Mouse (Mus musculus): ENCODE measurements around the gene Tmem145. TPM values are rescaled to one million over a fixed set of nuclear protein-coding genes. Genes with fewer than 3 reads are reported as not detected.

Tmem145 gene
- total RNA-seq, 2 experiments from 2014 or later = 23.0 to 25.0 TPM

DNA sequence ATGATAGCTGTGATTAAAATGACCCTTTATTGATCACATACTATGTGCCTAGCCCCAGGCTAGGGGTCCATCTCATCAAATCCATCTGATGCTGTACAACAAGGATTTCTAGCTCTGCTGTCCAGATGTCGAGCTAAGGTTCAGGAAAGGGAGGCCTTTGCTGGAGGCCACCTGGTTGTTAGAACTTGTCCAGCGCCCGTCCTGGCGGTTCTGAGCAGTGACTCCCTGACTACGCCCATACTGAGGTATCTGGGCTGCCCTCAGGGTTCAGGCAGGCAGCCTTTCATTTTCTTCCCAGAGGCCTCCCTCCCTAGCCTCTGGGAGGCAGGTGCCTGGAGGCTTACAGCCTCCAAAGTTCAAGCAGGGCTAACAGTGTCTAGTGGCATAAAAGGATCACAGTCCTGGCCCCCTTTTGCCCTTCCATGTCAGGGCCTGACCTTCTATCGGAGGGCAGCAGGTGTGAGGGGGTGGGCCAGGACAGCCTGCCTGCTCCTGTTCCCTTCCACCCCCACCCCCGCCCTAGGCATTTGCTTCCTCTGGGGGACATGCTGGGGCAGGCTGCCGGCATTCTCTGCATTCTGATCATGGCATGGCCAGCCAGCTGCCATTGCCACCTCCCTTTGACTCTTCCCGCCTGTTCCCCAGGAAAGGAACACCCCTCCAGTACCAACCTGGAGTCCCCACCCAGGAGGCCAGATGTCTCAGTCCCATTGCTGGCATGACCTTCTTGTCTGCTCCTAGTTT lies 30.2 kb upstream of the Tmem145 start:
- no peak for DNase-seq (ENCODE audit: low spot score in 2 of 2)

DNA sequence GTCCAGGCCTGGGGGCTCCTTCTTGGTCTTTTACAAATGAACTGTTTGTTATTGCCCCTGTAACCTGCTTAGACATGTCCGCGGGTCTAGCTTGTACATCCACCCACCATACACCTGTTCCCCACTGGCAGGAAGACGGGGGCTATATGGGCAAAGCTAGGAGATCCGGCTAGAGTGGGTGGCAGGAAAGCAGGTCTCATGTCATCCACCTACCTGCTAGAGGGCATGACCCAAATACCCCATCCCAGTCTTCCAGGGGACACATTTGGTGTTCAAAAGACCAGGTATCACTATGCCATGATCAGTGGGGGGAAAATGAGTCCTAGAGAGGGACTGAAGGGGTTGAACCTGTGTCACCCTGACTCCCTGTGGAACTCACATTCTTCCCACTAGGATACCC lies 28.5 kb upstream of the Tmem145 start:
- no peak for DNase-seq (ENCODE audit: low spot score in 2 of 2)

DNA sequence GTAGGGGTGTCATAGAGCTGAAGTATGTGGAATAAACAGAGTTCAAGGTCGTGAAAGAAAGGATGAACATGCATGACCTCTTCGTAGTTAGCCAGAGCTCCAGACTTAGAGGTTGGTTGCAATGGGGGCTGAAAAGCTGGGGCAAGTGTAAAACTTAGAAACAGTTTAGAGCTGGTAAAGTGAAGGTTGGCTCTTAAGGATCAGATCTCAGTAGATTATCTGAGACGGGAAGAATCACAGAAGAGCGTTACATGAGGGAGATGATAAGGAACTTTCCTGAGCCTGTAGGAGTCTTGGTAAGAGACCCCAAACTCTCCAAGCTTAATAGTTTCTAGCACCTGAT lies 27.9 kb upstream of the Tmem145 start:
- no peak for DNase-seq (ENCODE audit: low spot score in 2 of 2)

DNA sequence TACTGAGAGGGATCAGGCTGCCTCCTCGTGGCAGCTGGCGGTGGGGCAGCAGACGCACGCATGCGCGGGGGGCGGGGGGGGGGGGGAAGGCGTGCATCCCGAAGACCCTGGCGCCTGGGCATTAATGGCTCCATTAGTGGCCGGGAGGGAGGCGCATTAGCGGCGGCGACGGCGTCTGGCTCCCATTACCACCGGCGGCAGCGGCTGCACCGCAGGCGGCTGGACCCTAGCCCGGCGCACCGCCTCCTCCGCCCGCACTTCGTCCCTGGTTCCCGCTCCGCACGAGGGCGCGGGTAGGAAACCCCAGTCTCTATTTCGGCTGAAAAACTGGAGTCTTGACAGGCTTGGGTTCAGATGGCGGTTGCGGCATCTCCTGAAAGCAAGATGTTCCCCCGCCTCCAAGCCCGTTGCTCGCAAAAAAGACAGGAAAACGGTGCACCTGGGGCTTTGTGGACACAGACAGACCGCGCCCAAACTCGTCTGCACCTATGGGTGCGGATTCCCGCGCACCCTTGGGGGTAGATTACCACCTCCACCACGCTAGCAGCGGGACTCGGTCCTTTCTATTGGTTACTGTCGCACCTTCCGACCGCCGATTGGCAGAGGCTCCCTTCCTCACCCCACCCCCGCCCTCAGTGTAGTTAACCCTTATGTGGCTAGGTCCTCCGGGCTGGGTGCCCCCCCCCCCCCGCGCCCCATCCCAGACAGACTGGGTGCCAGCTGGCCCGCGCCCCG lies 27.4 kb upstream of the Tmem145 start:
- DNase-seq (ENCODE audit: low spot score in 2 of 2) = peak; percentile 75 to 88

DNA sequence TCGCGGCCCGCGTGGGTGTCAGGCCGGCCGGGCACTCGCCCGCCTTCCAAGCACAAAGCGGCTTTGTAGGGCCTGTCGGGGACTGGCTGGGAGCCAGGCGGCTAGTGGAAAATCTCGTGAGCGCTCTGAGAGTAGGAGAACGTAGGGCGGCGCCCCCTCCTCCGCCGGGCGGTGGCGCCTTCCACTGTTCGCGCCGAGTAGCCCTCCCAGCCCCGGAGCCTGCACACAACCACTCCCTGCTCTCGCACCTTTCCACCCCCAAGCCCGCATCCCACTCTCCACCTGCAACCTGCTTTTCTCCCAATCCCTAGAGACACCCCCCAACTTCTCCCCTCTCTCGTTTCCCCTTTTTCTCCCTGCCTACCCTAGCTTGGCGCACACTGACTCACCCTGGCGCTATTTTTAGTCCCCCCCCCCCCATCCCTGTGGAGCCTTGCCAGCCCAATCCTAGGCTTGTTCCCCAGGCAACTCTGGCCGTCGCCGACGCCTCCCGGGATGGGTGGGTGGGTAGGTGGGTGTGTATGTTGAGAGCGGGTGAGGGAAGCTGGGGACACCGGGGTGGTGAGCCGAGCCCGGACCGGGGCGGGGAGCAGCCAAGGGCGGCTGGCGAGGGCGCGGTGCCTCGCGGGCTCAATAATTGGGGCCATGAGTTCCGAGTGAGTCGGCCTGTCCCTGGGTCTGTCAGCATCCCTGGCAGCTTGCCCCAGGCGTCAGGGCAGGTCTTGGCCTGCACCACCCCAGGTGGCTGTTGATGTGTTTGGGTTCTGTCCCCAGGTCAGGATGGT lies 26.6 kb upstream of the Tmem145 start:
- peak; percentile 82 to 94 for DNase-seq (ENCODE audit: low spot score in 2 of 2)

DNA sequence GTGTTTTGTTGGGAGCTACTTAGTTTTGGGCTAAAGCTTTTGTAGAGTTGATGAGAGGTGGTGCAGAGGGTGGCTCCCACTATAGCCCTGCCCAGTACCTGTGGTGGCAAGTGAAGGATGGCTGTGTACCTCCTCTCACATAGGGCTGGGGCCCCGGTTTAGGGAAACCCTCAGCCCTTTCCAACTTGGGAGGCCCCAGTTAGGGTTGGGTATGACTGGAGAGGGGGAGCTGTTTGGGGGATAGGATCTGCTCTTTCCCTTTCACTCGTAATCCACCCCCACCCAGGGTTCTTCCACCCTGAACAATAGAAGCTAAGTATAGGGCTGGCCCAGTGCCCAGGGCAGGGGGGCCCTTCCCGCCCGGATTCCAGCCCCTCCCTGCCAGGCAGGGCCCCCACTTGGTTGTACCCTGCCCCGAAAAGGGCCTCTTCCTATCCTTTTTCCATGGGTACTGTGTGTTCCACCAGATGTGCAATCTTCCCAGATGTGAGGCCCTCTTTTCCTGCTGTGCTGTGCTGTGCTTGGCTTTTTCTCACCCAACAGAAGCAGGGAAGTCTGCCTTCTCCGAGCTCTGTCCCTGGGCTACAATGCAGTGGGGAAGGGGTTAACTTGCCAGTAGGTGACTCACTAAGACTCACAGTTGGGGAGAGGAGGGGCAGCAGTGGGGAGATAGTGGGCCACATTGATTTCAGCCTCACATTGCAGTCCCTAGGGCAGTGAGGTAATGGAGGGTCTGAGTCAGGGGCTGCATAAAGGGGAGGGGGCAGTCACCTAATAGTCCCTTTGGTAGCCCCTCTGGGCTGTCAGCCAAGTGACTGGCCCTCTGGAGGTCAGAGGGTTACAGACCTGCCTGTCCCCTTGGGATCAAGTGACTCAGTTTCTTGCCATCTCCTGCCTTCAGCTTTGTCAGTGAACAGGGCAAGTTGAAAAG lies 25.8 kb upstream of the Tmem145 start:
- DNase-seq (ENCODE audit: low spot score in 2 of 2) = no peak

DNA sequence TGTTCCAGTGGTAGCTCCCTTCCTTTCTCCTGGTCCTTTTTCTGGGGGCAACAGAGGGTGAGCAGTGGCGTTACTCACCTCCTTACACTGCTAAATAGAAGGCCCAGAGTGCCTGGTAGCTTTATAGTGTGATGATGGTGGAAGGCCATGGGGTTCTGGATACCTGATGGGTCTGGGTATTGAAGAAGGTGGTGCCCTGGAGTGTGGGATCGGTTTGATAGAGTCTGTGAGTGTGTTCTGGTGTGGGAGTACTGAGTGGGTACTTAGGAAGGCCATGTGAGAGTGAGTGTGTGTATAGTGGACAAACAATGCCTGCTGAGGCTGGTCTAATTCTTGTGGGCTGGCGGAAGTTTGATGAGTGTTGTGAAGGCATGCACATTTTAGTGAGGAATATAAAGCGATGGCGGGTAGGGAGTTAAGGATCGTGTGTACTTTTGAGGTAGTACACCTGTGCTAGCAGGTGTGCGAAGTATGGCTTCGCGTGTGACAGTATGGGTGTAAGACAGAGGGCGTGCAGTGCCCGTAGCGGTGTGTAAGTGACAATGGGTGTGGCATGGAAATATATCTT lies 24.7 kb upstream of the Tmem145 start:
- DNase-seq (ENCODE audit: low spot score in 2 of 2) = no peak

DNA sequence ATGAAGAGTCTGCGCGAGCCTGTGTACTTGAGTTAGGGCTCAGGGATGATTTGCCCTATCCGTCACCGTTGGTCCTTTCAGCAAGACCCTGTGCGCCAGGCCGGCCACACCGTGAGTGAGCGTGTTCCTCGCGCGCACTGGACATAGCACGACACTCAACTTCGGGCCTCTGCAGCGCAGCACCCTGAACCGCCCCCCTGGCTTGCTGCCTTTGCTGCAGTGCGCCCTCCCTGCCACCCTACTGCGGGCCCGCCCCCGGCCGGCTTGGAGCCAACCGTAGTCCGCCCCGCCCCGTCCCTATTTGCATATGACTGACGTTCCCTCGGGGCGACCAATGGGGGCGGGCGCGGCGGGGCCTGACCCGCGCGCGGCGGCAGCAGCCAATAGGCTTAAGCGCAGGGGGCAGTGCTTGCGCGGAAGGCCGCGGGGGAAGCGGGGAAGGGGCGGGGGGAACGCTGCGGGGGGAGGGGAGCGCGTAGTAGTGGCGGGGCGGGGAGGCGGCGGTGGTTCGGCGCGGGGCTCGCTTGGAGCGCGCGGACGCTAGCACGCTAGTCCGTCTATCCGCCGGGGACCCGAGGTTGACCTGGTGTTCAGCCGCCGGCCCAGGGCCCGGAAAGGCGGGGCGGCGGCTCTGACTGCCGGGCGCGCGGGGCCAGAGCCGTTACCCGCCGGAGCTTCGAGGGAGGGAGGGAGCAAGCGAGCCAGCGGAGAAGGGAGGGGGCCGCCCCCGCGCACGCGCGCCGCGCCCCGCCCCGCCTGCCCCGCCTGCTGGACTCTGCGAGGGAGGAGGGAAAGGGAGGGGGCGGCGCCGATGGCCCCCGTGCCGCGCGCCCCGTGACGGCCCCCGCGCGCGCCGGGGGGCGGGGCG lies 23.9 kb upstream of the Tmem145 start:
- peak; percentile 94 to 98 for DNase-seq (ENCODE audit: low spot score in 2 of 2)

DNA sequence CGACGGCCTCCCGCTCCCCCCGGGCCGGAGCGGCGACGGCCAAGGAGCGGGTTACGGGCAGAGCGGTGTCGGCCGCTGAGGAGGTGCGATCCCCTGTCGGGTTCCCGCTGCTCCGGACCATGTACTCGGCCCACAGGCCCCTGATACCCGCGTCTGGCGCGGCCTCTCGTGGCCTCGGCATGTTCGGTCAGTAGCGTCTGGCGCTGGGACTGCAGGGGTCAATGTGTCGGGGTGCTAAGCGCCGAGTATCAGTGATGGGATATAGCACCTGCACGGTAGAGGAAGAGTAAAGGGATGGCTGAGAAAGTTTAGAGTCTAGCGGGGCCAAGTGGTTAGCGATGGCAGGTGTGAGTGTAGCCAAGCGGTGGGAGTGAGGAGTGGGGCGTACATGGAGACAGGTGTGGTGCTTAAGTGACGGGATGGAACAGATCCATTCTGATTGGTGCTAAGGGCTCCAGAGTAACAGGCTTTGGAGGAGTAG lies 23.1 kb upstream of the Tmem145 start:
- DNase-seq (ENCODE audit: low spot score in 2 of 2) = no peak

DNA sequence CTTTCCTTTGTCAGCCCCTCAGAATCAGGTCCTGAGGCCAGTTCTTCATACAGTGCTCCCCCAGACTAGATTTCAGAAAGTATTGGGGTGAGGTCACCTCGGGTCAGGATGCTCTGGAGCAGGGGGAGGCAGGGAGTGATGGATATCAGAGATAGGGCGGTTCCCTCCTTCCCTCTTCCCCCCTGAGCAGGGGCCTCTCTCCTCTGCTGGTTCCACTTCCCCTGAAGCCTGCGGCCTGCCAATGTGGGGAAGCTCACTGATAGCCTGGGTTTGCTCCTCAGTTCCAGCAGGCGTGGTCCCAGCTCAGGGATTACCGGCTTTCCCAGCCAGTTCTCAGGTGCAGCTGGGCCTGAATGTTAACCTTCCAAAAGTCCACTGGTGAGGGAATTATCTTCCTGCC lies 22.3 kb upstream of the Tmem145 start:
- DNase-seq (ENCODE audit: low spot score in 2 of 2) = no peak

DNA sequence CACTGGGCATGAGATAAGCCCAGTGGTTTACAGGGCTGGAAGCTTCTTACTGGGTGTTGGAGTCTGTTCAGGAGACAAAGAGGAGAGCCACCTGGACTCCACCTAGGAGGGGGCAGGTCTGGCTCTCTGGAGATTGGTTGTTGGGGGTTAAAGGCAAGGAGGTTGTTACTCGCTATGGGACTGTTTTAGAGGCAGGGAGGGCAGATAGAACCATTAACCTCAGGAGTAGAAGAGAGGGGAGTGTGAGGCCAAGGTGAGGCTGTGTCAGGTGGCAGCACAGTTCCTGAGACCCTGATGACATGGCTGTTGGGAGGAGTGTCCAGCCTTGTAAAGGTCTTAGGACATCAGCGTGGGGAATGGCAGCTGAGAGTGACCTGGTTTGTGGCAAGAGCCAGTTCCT lies 21.7 kb upstream of the Tmem145 start:
- no peak for DNase-seq (ENCODE audit: low spot score in 2 of 2)

DNA sequence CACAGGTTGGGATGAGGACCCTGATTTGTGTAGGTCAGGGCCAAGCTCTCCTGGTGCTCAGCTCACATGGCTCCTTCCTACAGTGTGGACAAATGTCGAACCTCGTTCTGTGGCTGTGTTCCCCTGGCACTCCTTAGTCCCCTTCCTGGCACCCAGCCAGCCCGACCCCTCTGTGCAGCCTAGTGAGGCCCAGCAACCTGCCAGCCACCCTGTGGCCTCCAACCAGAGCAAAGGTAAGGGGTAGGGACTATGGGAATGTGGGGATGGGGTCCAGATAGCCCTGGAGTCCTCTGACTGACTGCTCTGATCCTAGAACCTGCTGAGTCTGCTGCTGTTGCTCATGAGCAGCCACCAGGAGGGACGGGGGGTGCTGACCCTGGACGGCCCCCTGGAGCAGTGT lies 21.1 kb upstream of the Tmem145 start:
- DNase-seq (ENCODE audit: low spot score in 2 of 2) = no peak

DNA sequence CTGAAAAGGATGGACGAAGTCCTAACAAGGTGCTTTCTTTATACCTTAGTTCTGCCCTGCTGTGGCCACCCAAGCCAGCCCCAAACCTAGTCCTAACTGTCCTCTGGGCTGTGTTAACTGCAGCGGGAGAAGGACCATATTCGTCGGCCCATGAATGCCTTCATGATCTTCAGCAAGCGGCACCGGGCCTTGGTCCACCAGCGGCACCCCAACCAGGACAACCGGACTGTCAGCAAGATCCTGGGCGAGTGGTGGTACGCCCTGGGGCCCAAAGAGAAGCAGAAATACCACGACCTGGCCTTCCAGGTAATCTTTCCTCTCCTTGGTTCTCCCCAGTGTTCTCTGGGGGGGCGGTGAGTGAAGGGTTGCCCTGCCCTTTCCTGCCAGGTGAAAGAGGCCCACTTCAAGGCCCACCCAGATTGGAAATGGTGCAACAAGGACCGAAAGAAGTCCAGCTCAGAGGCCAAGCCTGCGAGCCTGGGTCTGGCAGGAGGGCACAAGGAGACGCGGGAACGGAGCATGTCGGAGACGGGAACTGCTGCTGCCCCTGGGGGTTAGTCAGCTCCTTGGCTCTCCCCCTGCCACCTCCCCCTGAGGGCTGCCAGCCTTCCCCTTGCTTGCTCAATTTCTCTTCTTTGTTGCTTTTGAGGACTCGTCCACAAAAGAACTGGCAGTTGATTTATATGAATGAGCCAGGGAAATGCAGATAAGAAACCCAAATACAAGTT lies 20.2 kb upstream of the Tmem145 start:
- no peak for DNase-seq (ENCODE audit: low spot score in 2 of 2)

DNA sequence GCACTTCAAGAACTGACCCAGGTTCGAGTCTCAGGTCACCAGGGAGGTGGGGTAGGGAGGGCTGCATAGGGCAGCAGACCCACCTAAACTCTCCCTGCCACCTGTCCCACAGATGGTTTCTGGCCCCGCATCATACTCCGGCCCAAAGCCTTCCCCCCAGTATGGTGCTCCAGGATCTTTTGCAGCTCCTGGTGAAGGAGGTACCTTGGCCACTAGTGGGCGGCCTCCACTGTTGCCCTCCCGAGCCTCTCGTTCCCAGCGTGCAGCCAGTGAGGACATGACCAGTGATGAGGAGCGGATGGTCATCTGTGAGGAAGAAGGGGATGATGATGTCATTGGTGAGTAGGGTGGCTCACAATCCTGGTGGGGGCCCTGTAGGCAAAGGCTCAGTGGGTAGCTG lies 18.9 kb upstream of the Tmem145 start:
- no peak for DNase-seq (ENCODE audit: low spot score in 2 of 2)

DNA sequence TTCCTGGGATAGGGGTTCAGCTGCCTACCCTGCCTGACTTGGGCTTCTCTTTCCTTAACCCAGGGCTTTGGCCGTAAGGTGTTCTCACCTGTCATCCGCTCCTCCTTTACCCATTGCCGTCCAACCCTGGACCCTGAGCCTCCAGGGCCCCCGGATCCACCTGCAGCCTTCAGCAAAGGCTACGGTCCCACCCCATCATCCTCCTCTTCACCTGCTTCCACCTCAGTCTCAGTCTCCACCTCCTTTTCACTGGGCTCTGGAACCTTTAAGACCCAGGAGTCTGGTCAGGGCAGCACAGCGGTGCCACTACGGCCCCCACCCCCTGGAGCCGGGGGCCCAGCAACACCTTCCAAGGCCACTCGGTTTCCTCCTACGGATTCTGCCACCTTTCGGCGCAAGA lies 17.9 kb upstream of the Tmem145 start:
- no peak for DNase-seq (ENCODE audit: low spot score in 2 of 2)

DNA sequence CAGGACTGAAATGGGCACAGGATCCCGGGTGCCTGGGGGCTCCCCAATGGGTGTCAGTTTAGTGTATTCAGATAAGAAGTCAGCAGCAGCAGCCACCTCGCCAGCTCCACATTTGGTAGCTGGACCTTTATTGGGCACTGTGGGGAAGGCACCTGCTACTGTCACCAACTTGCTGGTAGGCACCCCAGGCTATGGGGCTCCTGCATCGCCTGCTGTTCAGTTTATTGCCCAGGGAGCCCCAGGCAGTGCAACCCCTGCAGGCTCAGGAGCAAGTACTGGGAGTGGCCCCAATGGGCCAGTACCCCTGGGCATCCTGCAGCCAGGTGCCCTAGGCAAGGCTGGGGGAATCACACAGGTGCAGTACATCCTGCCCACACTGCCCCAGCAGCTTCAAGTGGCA lies 17.2 kb upstream of the Tmem145 start:
- DNase-seq (ENCODE audit: low spot score in 2 of 2) = no peak

DNA sequence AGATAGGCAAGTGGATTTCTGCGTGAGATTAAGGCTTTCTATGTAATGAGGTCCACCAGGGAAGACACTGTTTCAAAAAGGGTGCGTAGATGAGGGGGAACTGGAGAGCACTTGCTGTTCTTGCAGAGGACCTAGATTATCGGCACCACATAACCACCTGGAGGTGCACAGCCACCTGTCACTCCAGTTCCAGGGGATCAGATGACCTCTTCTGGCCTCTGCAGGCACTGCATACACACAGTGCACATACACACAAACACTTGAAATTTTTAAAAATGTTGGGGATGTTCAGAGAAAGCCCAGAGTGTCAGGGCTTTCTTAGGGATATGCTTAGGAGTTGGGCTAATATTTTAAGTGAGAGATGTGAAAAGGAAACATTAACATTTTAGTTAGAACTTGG lies 16.0 kb upstream of the Tmem145 start:
- DNase-seq (ENCODE audit: low spot score in 2 of 2) = no peak

DNA sequence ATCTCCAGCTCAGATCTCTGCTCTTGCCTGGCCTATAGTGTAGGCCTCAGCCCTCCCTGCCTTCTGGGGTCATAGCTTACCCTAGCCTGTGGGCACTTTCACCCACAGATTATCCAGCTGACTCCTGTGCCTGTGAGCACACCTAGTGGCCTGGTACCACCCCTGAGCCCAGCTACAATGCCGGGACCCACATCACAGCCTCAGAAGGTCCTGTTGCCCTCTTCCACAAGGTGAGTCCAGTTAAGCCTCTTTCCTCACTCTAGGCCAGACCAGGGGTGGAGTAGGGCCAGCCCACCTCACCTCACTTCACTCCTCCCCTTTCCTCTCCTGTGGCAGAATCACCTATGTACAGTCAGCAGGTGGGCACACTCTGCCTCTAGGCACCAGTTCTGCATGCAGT lies 15.4 kb upstream of the Tmem145 start:
- DNase-seq (ENCODE audit: low spot score in 2 of 2) = no peak

DNA sequence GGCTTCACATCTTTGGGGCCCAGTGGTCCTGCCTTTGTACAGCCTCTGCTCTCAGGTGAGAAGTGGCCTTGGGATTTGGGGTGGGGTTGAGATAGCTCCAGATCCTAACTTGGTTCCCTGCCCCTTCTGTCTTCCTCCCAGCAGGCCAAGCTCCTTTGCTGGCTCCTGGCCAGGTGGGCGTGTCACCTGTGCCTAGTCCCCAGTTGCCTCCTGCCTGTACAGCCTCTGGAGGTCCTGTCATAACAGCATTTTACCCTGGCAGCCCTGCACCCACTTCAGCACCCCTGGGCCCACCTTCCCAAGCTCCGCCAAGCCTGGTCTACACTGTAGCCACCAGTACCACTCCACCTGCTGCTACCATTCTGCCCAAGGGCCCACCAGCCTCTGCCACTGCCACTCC lies 15.0 kb upstream of the Tmem145 start:
- no peak for DNase-seq (ENCODE audit: low spot score in 2 of 2)

Measured in layer of hippocampus, adult 18-20 months (tissue).